In the genomic region with DNA sequence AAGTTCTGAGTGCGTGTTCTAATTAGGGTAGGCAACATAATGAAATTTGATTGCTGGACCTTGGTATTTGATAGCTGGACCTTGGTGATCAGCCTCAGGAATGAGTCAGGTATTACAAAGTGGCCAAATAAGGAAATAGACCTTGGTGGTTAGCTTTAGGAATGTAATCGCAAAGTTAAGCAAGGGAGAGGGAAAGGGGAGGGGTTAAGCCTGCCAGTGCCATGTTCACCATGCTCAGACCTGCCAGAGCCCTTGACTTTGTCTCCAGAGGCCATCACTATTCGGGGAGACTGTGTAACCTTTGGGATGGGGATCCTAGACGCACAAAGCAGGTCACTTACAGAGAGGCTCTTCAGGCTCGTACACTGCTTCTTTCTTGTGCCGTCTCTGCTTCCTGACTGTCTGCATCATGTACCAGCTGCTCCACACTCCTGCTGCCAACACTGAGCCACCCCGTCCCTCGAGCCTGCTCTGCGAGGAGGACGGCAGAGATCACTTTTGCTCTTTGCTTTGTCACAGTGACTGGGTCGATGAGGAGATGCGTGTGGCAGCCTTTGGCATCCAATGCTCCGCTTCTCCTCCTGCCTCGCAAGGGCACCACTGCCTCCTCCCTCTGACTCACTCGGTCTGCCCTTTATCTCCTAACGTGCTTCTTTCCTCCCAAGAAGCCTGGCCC, we compare ENCODE assay signal across 8 mouse cellular contexts.
A peak's percentile ranks its signal among the peaks of the same experiment; 100 is the strongest.
DNase-seq lines count a peak whose midpoint lies in the region; ATAC-seq and TF ChIP-seq lines count a peak whose summit lies in the region.
"Had no signal": no experiment of that assay in that cellular context is flagged by ENCODE, and none has a peak within 500 bp of the region (broad histone marks: within the 10 kb centered on the region; RNA-seq: fewer than 3 reads in every experiment).

No protein-coding gene starts in this region.

- H3K27me3 ChIP-seq in cerebellum, adult 2 months (ENCODE audit: control insufficient read depth, insufficient read depth, low read length): no peaks in the 10 kb centered on the region

- H3K27ac ChIP-seq in cerebellum, adult 2 months (ENCODE audit: insufficient read depth, low read length): no peak overlapping the region

- WGBS in cerebellum, adult 2 months: 18% methylated on average over 16 of the region's 16 CpGs

- ATAC-seq in megakaryocyte-erythroid progenitor cell, adult 5-6 weeks (replicated peaks; ENCODE audit: low FRiP score, low TSS enrichment, poor library complexity, severe bottlenecking): no peak

- no peak for TF ChIP-seq CTCF in cerebellum, adult 2 months (IDR thresholded peaks at IDR 0.05; ENCODE audit: borderline replicate concordance, insufficient read depth, low read depth, low read length)

- no peak overlapping the region for H3K4me3 ChIP-seq in cerebellum, adult 2 months (replicated peaks; ENCODE audit: insufficient read depth, low read depth, low read length)

- DNase-seq in ovary, postnatal 36 days (ENCODE audit: low spot score): peak; percentile 8
- DNase-seq in ovary, postnatal 10 days (ENCODE audit: low spot score): no peak
- DNase-seq in cerebellum, adult 2 months: peak; percentile 64 to 66
- DNase-seq in left cerebral cortex, postnatal 10 days (ENCODE audit: extremely low spot score in 1 of 2, low spot score in 2 of 2): peak; percentile 21 to 23
- peak; percentile 31 to 38 for DNase-seq in urinary bladder, postnatal 36 days (ENCODE audit: low spot score in 2 of 2)
- no peak for DNase-seq in thymus, postnatal 4 days
- DNase-seq: lung, embryonic 14.5 days had no signal

- TF ChIP-seq POLR2A in cerebellum, adult 2 months (IDR thresholded peaks at IDR 0.05; ENCODE audit: borderline replicate concordance, insufficient read depth, low read length): no peak

- peaks cover 6% of the 10 kb centered on the region for H3K4me1 ChIP-seq in cerebellum, adult 2 months (ENCODE audit: control insufficient read depth, insufficient read depth, low read length)

- intact Hi-C loops in left cerebral cortex, postnatal 10 days (cut with DNase I): no loop called here

Comparison
In these comparisons a context has a peak if more than half of its experiments do, and no peak if none do; other contexts are left out.
1. DNase-seq: peak in ovary, postnatal 36 days (single experiment), cerebellum, adult 2 months (2 of 2), left cerebral cortex, postnatal 10 days (2 of 2) and urinary bladder, postnatal 36 days (2 of 2); none in ovary, postnatal 10 days (single experiment) and thymus, postnatal 4 days (single experiment).